Mouse (Mus musculus) small intestine, adult 2 months (tissue): ENCODE data around the gene Hmgb1.

ENCODE experiments used
- CTCF ChIP-seq: fragments of 200-500 bp; IDR thresholded peaks from 2 replicates; pipeline ENCODE4 v1.5.1; 2012; ENCODE audit warnings: low read depth, mild to moderate bottlenecking, control low read depth, inconsistent platforms, low read length, moderate library complexity, mixed read lengths; ENCODE audit not compliant: insufficient replicate concordance, insufficient read length; ENCODE audit errors: extremely low read depth
- POLR2A ChIP-seq: fragments of 200-500 bp; IDR thresholded peaks from 2 replicates; pipeline ENCODE4 v1.6.1; 2012; ENCODE audit warnings: low read depth, mild to moderate bottlenecking, control low read depth, inconsistent platforms, low read length, moderate library complexity

DNA sequence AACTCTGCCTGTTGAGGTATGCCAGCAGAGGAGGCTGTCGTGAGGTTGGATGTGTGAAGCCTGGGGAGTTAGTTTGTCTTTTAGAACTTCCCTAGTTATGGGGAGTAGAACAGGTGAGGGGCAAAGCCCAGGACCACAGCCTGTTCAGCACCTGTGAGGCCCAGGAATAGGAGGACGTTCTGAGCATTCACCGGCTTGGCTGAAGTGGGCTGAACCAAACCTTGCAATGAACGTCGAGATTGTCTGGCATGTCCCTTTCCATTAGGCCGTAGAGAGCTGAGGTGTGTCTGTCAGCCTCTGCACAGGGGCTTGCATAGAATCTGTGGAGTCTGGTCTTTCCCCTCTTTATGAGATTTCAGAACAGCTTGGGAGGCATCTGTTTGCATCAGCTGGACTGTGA, 23.4 kb upstream of the Hmgb1 start:
- TF ChIP-seq CTCF (no peak), POLR2A (no peak)
